Mouse (Mus musculus) forebrain, postnatal 0 days (tissue): ENCODE measurements at regions not wholly inside any gene's neighbourhood (a gene's known extent, or its start where the extent isn't known, plus 50 kb on each side); places are given as distances from the start of the nearest gene placed in this dataset.

Experiments used
- ATAC-seq: fragments of 200-750 bp; cut with Nextera tagmentation; 2 replicates; pipeline ENCODE4 v1.8.0; 2017; ENCODE audit warnings: mild to moderate bottlenecking, moderate library complexity
- DNase-seq: peaks from one replicate; pipeline ENCODE4 v3.0.0-alpha.2; 2015
- H3K27ac ChIP-seq: fragments of 300-500 bp; sonication (generic); 2 replicates; pipeline ENCODE4 v1.5.1; 2014; ENCODE audit warnings: low read depth, mild to moderate bottlenecking, antibody characterized with exemption, low read length, moderate library complexity, mixed read lengths
- H3K27me3 ChIP-seq: fragments of 300-500 bp; sonication (generic); 2 replicates; pipeline ENCODE4 v1.6.1; 2014; ENCODE audit warnings: mild to moderate bottlenecking, low read length, mixed read lengths; ENCODE audit not compliant: insufficient read depth
- H3K36me3 ChIP-seq: fragments of 300-500 bp; sonication (generic); 2 replicates; pipeline ENCODE4 v1.6.1; 2014; ENCODE audit warnings: mild to moderate bottlenecking, moderate library complexity; ENCODE audit not compliant: insufficient read depth
- H3K4me1 ChIP-seq: fragments of 300-500 bp; sonication (generic); 2 replicates; pipeline ENCODE4 v1.6.1; 2014; ENCODE audit warnings: antibody characterized with exemption; ENCODE audit not compliant: insufficient read depth
- H3K4me2 ChIP-seq: fragments of 300-500 bp; sonication (generic); 2 replicates; pipeline ENCODE4 v1.6.1; 2014; ENCODE audit warnings: low read depth, mild to moderate bottlenecking, moderate library complexity
- H3K4me3 ChIP-seq: fragments of 300-500 bp; sonication (generic); 2 replicates; pipeline ENCODE4 v1.5.1; 2014; ENCODE audit warnings: low read depth, low read length, mixed read lengths
- H3K9ac ChIP-seq: fragments of 300-500 bp; sonication (generic); 2 replicates; pipeline ENCODE4 v1.6.1; 2014; ENCODE audit warnings: mild to moderate bottlenecking
- H3K9me3 ChIP-seq: fragments of 300-500 bp; sonication (generic); 2 replicates; pipeline ENCODE4 v1.6.1; 2016; ENCODE audit warnings: low read length
- CTCF ChIP-seq: sonication (generic); IDR thresholded peaks from 2 replicates; pipeline ENCODE4 v1.5.1; 2016; ENCODE audit warnings: antibody characterized with exemption, control low read depth, low read depth
- WGBS: fragments of 180-500 bp; shearing (Covaris S2); extraction: QIAGEN DNeasy Blood & Tissue Kit; methylation state at CpG from one replicate; pipeline ENCODE4 v1.1.7; 2014; 5-methylcytosine and 5-hydroxymethylcytosine counted together

DNA sequence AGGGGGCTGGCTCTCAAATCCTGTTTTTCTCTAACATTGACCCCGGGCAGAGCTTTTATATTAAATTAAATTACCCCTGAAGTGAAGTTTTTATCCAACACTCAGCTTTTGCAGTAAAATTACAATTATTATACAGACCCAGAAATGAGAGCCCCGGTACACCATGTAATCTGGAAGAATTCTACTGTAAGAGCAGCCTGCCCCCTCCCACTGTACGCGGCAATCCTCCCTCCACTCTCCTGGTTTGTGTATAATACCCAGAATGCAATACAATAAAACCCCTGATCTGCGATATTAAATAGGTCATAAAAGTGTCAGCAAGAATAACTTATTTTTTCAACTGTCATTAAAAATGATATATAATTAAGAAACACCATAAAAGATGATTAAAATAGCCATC lies 492.3 kb downstream of the Ajap1 start:
- no peak overlapping the region for H3K27ac ChIP-seq
- H3K9ac ChIP-seq: no peak overlapping the region
- TF ChIP-seq CTCF: no peak
- H3K4me1 ChIP-seq: no peaks in the 10 kb centered on the region
- ATAC-seq: no peak; the same call in 1 of the 2 replicates
- no peak for DNase-seq
- no peaks in the 10 kb centered on the region for H3K9me3 ChIP-seq
- no peaks in the 10 kb centered on the region for H3K27me3 ChIP-seq
- no peak overlapping the region for H3K4me2 ChIP-seq
- no peaks in the 10 kb centered on the region for H3K36me3 ChIP-seq
- 49% methylated on average over 5 of the region's 5 CpGs for whole genome bisulfite sequencing
- no peak overlapping the region for H3K4me3 ChIP-seq

DNA sequence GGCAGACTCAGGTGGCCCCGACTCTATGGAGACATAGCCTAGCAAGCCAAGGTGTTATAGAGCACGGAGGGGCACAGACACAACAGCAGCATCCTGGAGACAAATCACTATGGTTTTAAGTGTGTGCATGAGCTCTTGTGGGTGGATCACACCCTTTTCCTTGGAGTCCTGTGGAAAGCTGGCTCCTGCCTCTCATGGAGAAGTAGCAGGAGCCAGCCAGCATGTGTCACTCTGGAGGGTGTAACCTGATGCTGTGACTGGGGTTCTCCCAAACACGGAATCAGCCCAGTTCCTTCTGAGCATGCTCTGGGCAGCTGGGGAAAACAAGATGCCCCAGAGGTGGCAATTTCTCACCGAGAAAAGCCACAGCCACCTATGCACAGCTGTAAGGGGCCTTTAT lies 494.9 kb downstream of the Ajap1 start:
- TF ChIP-seq CTCF: no peak
- no peaks in the 10 kb centered on the region for H3K9me3 ChIP-seq
- 81% methylated on average over 4 of the region's 4 CpGs for WGBS
- no peak overlapping the region for H3K4me2 ChIP-seq
- no peaks in the 10 kb centered on the region for H3K4me1 ChIP-seq
- H3K27ac ChIP-seq: no peak overlapping the region
- no peaks in the 10 kb centered on the region for H3K36me3 ChIP-seq
- no peak overlapping the region for H3K9ac ChIP-seq
- no peaks in the 10 kb centered on the region for H3K27me3 ChIP-seq
- no peak overlapping the region for H3K4me3 ChIP-seq
- DNase-seq (no peak), ATAC-seq (no peak)

DNA sequence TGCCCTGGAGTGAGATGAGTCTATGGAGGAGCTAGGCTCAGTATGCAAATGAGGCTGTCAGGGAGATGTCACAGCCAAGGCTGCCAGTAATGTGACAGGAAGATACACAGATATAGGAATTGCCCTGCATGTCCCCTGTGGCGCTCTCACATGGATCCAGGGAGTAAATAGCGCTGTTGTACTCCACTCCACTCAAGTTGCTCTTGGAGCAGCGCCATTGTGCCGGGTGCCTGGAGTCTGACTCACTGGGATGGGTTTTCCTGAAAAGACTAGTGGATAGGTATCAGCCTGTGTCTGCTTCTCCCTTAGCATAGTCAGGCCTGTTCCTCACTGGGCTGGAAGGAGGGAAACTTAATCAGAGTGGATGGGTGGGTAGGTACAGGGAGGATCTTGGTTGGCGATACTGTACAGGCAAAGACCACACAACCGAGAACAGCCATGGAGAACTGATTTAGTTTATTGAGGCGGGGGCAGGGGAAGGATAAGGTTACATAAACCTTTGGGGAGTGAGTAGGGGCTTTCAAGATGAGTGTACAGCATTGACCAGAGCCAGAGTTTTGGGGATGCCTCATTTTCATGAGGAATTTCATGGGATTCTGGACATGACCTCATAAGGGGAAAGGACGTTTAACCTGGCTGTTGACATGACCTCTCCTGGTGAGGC lies 497.5 kb upstream of the Kcnab2 start:
- ATAC-seq (no peak), DNase-seq (no peak)
- no peak for TF ChIP-seq CTCF
- Histone ChIP-seq H3K9ac (no peak overlapping the region), H3K36me3 (no peaks in the 10 kb centered on the region), H3K4me1 (no peaks in the 10 kb centered on the region), H3K27ac (no peak overlapping the region), H3K9me3 (no peaks in the 10 kb centered on the region), H3K4me3 (no peak overlapping the region), H3K4me2 (no peak overlapping the region), H3K27me3 (no peaks in the 10 kb centered on the region)
- 86% methylated on average over 8 of the region's 8 CpGs for WGBS

DNA sequence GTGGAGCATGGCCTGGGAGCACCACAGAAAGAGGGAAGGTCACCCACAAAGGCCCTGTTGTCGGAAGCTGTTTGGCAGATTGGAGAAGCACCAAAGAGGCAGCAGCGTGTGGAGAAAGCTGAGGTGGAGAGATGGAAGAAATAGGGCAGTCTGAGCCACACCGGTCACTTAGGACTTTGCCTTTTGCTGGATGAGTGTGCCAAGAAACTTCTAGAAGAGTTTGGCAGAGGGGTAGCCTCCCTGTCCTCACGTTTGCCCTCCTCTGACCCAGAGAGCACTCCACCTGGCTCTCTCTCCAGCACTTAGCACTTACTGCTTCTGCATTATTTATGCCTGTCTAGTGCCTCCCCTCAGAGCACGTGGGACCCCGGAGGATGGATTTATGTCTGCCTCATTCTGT lies 485.3 kb upstream of the Kcnab2 start:
- 82% methylated on average over 6 of the region's 6 CpGs for WGBS
- Histone ChIP-seq H3K4me3 (no peak overlapping the region), H3K36me3 (no peaks in the 10 kb centered on the region), H3K27ac (no peak overlapping the region), H3K9me3 (no peaks in the 10 kb centered on the region), H3K4me2 (no peak overlapping the region), H3K4me1 (no peaks in the 10 kb centered on the region), H3K9ac (no peak overlapping the region), H3K27me3 (no peaks in the 10 kb centered on the region)
- DNase-seq (no peak), ATAC-seq (no peak)
- no peak for TF ChIP-seq CTCF

DNA sequence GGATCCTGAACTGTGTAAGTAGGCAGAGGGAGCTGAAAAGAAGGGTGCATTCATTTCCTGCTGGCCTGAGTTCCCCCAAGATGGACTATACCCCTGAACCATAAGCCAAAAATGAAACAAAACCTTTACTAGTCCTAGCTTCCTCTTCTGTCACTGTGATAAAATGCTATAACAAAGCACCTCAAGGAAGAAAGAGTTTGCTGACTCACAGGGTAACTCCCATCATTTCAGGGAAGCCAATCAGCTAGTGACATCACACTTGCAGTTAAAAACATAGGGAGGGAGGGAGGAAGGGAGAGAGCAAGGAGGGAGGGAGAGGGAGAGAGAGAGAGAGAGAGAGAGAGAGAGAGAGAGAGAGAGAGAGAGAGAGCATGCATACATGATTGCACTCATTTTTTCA lies 484.5 kb upstream of the Kcnab2 start:
- no peak for DNase-seq
- H3K9ac ChIP-seq: no peak overlapping the region
- no peak overlapping the region for H3K27ac ChIP-seq
- H3K4me2 ChIP-seq: no peak overlapping the region
- no peak for ATAC-seq
- TF ChIP-seq CTCF: no peak
- no peak overlapping the region for H3K4me3 ChIP-seq
- no peaks in the 10 kb centered on the region for H3K36me3 ChIP-seq
- H3K4me1 ChIP-seq: no peaks in the 10 kb centered on the region
- no peaks in the 10 kb centered on the region for H3K27me3 ChIP-seq
- H3K9me3 ChIP-seq: no peaks in the 10 kb centered on the region

DNA sequence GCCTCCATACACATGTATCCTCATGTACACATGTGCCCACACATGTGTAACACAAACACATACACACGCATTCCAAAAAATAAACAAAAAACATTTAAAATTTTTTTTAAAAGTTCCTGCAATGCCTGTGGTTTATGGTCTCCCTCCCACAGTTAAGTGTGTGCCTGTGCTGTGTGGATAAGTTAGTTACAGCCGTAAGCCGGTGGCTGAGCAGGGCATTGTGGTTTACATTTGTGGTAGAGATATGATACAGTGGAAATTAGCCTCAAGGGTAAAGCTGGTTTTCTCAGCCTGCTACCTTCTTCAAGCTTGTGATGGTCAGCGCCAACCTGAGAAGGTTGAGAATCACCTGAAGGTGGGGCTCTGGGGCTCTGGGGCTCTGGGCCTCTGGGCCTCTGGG lies 484.0 kb upstream of the Kcnab2 start:
- no peaks in the 10 kb centered on the region for H3K36me3 ChIP-seq
- no peak overlapping the region for H3K4me3 ChIP-seq
- no peaks in the 10 kb centered on the region for H3K9me3 ChIP-seq
- H3K27me3 ChIP-seq: no peaks in the 10 kb centered on the region
- no peak overlapping the region for H3K9ac ChIP-seq
- WGBS: over 99% methylated on average over 4 of the region's 4 CpGs
- TF ChIP-seq CTCF: no peak
- H3K27ac ChIP-seq: no peak overlapping the region
- ATAC-seq: no peak
- no peaks in the 10 kb centered on the region for H3K4me1 ChIP-seq
- H3K4me2 ChIP-seq: no peak overlapping the region
- no peak for DNase-seq

DNA sequence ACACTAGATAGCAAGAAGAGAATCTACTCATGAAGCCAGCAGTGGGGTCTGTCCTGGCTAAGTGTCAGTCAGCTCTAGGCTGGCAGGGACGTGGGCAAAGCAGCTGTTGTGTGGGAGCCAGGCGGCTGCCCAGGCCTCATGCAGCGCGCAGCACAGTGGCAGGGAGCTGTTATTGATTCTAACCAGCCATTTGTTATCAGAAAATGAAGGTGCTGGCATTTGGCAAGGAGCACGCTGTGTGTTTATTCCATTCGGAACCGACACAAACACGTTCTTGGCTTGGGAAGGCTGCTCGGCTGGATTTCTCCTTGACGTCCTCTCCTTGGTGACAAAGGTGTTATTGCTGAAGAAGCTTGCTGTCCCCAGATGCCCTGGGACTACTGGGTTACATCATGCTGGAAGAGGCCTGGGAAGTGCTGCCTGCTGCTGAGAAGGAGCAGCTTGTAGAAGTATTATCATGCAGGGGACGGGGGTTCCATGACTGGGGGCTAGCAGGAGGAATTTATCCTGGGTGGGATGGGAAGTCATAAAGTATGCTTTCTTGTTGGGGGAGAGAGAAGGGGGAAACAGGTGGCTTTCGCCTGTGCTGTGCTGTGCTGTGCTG lies 482.1 kb upstream of the Kcnab2 start:
- Histone ChIP-seq H3K9ac (no peak overlapping the region), H3K4me3 (no peak overlapping the region), H3K27me3 (no peaks in the 10 kb centered on the region), H3K4me2 (no peak overlapping the region), H3K9me3 (no peaks in the 10 kb centered on the region), H3K27ac (no peak overlapping the region), H3K4me1 (no peaks in the 10 kb centered on the region), H3K36me3 (no peaks in the 10 kb centered on the region)
- ATAC-seq (peak; percentile 59), DNase-seq (peak; percentile 45)
- WGBS: 39% methylated on average over 12 of the region's 12 CpGs
- peak; percentile 11; the same call in 1 of the 2 replicates for TF ChIP-seq CTCF
